Mouse (Mus musculus): Measurements from ENCODE around the gene Arrdc2. TPM values are rescaled to one million over a fixed set of nuclear protein-coding genes. Genes with fewer than 3 reads are reported as not detected.
A peak's percentile ranks its signal among the peaks of the same experiment; 100 is the strongest.

The Arrdc2 gene
- total RNA-seq, 2 experiments from 2014 or later, result 22.4 to 23.9 TPM

- no peak for DNase-seq
- intact Hi-C loops (cut with DNase I), result no loop called here
Observed at GRCm38 (mm10) chr8:70795370-70795769, 44.1 kb downstream of the Arrdc2 start.

GRCm38 (mm10) chr8:70794215-70794614 lies 45.3 kb downstream of the Arrdc2 start:
- DNase-seq, result no peak
- intact Hi-C loops (cut with DNase I), result no loop called here

GRCm38 (mm10) chr8:70792700-70793099 lies 46.8 kb downstream of the Arrdc2 start:
- intact Hi-C loops (cut with DNase I), result no loop called here
- DNase-seq, result no peak

GRCm38 (mm10) chr8:70791975-70792691 lies 47.4 kb downstream of the Arrdc2 start:
- intact Hi-C loops (cut with DNase I), result no loop called here
- DNase-seq, result peak; percentile 97 to 99

- no peak for DNase-seq
- intact Hi-C loops (cut with DNase I), result no loop called here
Observed at GRCm38 (mm10) chr8:70791294-70791701, 48.2 kb downstream of the Arrdc2 start.

GRCm38 (mm10) chr8:70790846-70791245 lies 48.7 kb downstream of the Arrdc2 start:
- DNase-seq, result no peak
- intact Hi-C loops (cut with DNase I), result no loop called here

- intact Hi-C loops (cut with DNase I), result no loop called here
- DNase-seq, result no peak
Observed at GRCm38 (mm10) chr8:70789046-70789445, 50.5 kb downstream of the Arrdc2 start.

GRCm38 (mm10) chr8:70787941-70788667 lies 51.4 kb downstream of the Arrdc2 start:
- intact Hi-C loops (cut with DNase I), result no loop called here
- DNase-seq, result no peak

- intact Hi-C loops (cut with DNase I), result no loop called here
- DNase-seq, result no peak
Observed at GRCm38 (mm10) chr8:70787051-70787445, 52.5 kb downstream of the Arrdc2 start.

GRCm38 (mm10) chr8:70786291-70787050 lies 53.0 kb downstream of the Arrdc2 start:
- no peak for DNase-seq
- intact Hi-C loops (cut with DNase I), result no loop called here

Small RNA genes lying within 50 kb of the gene (microRNA-seq; reads per million reads assigned to microRNA genes)
- 1.3 to 59.4 reads per million in 2 experiments for gene Mir7240

Other genes starting within 250 kb of the Arrdc2 start
- gene Isyna1, start 245.3 kb downstream of the Arrdc2 start, total RNA-seq (2021), result 10 to 100 TPM; 25.8 to 27.7 TPM
- gene Ssbp4, start 230.8 kb downstream of the Arrdc2 start, total RNA-seq (2021), result 10 to 100 TPM; 39.7 to 46.4 TPM
- 1 to 10 TPM; 1.8 to 2.5 TPM for gene Lrrc25, start 223.6 kb downstream of the Arrdc2 start, total RNA-seq (2021)
- gene Gdf15, start 207.3 kb downstream of the Arrdc2 start, total RNA-seq (2021), result 1 to 10 TPM in 1 of 2 experiments, under 1 TPM in 1; 0.41 to 1.6 TPM
- 10 to 100 TPM; 38.4 to 46.8 TPM for gene Pgpep1, start 179.3 kb downstream of the Arrdc2 start, total RNA-seq (2021)
- 10 to 100 TPM; 75.0 to 76.5 TPM for gene Lsm4, start 166.5 kb downstream of the Arrdc2 start, total RNA-seq (2021)
- 100 to 1,000 TPM; 159 to 162 TPM for gene Jund, start 140.8 kb downstream of the Arrdc2 start, total RNA-seq (2021)
- under 1 TPM; 0.10 to 0.12 TPM for gene Iqcn, start 136.3 kb downstream of the Arrdc2 start, total RNA-seq (2021)
- not detected for gene Gm3336, start 121.2 kb downstream of the Arrdc2 start, total RNA-seq (2021)
- gene Pde4c, start 116.0 kb downstream of the Arrdc2 start, total RNA-seq (2021), result 1 to 10 TPM; 4.5 to 4.6 TPM
- 10 to 100 TPM; 51.6 to 51.9 TPM for gene Rab3a, start 85.0 kb downstream of the Arrdc2 start, total RNA-seq (2021)
- gene Mpv17l2, start 78.8 kb downstream of the Arrdc2 start, total RNA-seq (2021), result 10 to 100 TPM; 29.3 to 29.9 TPM
- 10 to 100 TPM; 31.4 to 33.1 TPM for gene Pik3r2, start 63.0 kb downstream of the Arrdc2 start, total RNA-seq (2021)
- gene Mast3, start 34.7 kb downstream of the Arrdc2 start, total RNA-seq (2021), result 10 to 100 TPM in 1 of 2 experiments, 1 to 10 TPM in 1; 9.4 to 11.1 TPM
- under 1 TPM; 0.12 to 0.59 TPM for gene Il12rb1, start 31.3 kb downstream of the Arrdc2 start, total RNA-seq (2021)
- gene Kcnn1, start 23.5 kb upstream of the Arrdc2 start, total RNA-seq (2021), result 1 to 10 TPM; 3.8 to 4.0 TPM
- gene Ccdc124, start 34.2 kb upstream of the Arrdc2 start, total RNA-seq (2021), result 10 to 100 TPM; 38.8 to 40.1 TPM
- gene Slc5a5, start 53.0 kb upstream of the Arrdc2 start, total RNA-seq (2021), result under 1 TPM in 1 of 2 experiments, not detected in 1; 0.07 TPM
- 100 to 1,000 TPM; 901 to 988 TPM for gene Rpl18a, start 57.7 kb upstream of the Arrdc2 start, total RNA-seq (2021)
- 10 to 100 TPM; 20.5 to 24.8 TPM for gene Map1s, start 66.2 kb upstream of the Arrdc2 start, total RNA-seq (2021)